In genomic region chr4:133729007-133729406, GRCm38 (mm10) we compare ENCODE assay signal across 8 mouse cellular contexts. TPM values are rescaled to one million over a fixed set of nuclear protein-coding genes. Genes with fewer than 3 reads are reported as not detected.
DNase-seq lines count a peak whose midpoint lies in the region; ATAC-seq and TF ChIP-seq lines count a peak whose summit lies in the region.

No protein-coding gene starts in this region.

- peak overlapping the region; percentile 43 for H3K4me2 ChIP-seq in forebrain, postnatal 0 days (ENCODE audit: low read depth)
- peak overlapping the region; percentile 37; the same call in 1 of the 2 replicates for H3K4me2 ChIP-seq in limb, embryonic 11.5 days (ENCODE audit: low read depth, severe bottlenecking)
- peak overlapping the region; percentile 39; the same call in 1 of the 2 replicates for H3K4me2 ChIP-seq in stomach, embryonic 14.5 days (replicated peaks; ENCODE audit: low read depth, low read length)

- no peak for ATAC-seq in forebrain, postnatal 0 days
- ATAC-seq in limb, embryonic 11.5 days (ENCODE audit: insufficient number of reproducible peaks, low FRiP score, low TSS enrichment, low read depth) = no peak
- ATAC-seq in stomach, embryonic 14.5 days (ENCODE audit: insufficient number of reproducible peaks, insufficient read depth, low FRiP score, low read depth) = no peak

- WGBS in liver, adult 2 months = 21% methylated on average over 6 of the region's 6 CpGs
- 27% methylated on average over 6 of the region's 6 CpGs for WGBS in forebrain, postnatal 0 days
- WGBS in limb, embryonic 11.5 days = 45% methylated on average over 6 of the region's 6 CpGs
- 51% methylated on average over 6 of the region's 6 CpGs for WGBS in stomach, embryonic 14.5 days

- no peak overlapping the region for H3K4me3 ChIP-seq in liver, adult 2 months (ENCODE audit: insufficient read depth, low read depth, low read length)
- no peak overlapping the region for H3K4me3 ChIP-seq in forebrain, postnatal 0 days (ENCODE audit: low read depth, low read length)
- H3K4me3 ChIP-seq in limb, embryonic 11.5 days (ENCODE audit: low read depth, low read length) = no peak overlapping the region
- no peak overlapping the region for H3K4me3 ChIP-seq in stomach, embryonic 14.5 days (ENCODE audit: low read depth, low read length)

- TF ChIP-seq CTCF in liver, adult 2 months (IDR thresholded peaks at IDR 0.05; ENCODE audit: low read depth, low read length) = no peak
- no peak for TF ChIP-seq CTCF in forebrain, postnatal 0 days (IDR thresholded peaks at IDR 0.05; ENCODE audit: low read depth)

- no peaks in the 10 kb centered on the region for H3K27me3 ChIP-seq in liver, adult 2 months (ENCODE audit: control insufficient read depth, insufficient read depth, low read length)
- H3K27me3 ChIP-seq in forebrain, postnatal 0 days (ENCODE audit: insufficient read depth, low read length) = no peaks in the 10 kb centered on the region
- H3K27me3 ChIP-seq in limb, embryonic 11.5 days (ENCODE audit: control insufficient read depth, insufficient read depth, low read length) = no peaks in the 10 kb centered on the region
- no peaks in the 10 kb centered on the region for H3K27me3 ChIP-seq in stomach, embryonic 14.5 days (ENCODE audit: control insufficient read depth, insufficient read depth, low read length)

- TF ChIP-seq POLR2A in liver, adult 2 months (IDR thresholded peaks at IDR 0.05; ENCODE audit: extremely low read depth, insufficient read depth, low read length) = no peak

- no peaks in the 10 kb centered on the region for H3K9me3 ChIP-seq in forebrain, postnatal 0 days (ENCODE audit: low read length)
- H3K9me3 ChIP-seq in limb, embryonic 11.5 days (ENCODE audit: control insufficient read depth, low read length) = no peaks in the 10 kb centered on the region
- no peaks in the 10 kb centered on the region for H3K9me3 ChIP-seq in stomach, embryonic 14.5 days (ENCODE audit: control insufficient read depth, low read depth, low read length)

- peaks cover 18% of the 10 kb centered on the region for H3K4me1 ChIP-seq in liver, adult 2 months (ENCODE audit: control insufficient read depth, insufficient read depth, low read length)
- H3K4me1 ChIP-seq in forebrain, postnatal 0 days (ENCODE audit: insufficient read depth) = peaks cover 40% of the 10 kb centered on the region
- H3K4me1 ChIP-seq in limb, embryonic 11.5 days (ENCODE audit: control insufficient read depth, insufficient read depth, low read length) = peaks cover 47% of the 10 kb centered on the region
- peaks cover 64% of the 10 kb centered on the region for H3K4me1 ChIP-seq in stomach, embryonic 14.5 days (ENCODE audit: control insufficient read depth, insufficient read depth, low read length)

- H3K36me3 ChIP-seq in liver, adult 2 months (ENCODE audit: control insufficient read depth, insufficient read depth, low read length) = 0 out of 2 replicates have a peak, but pooled peaks cover 1% of the 10 kb centered on the region
- no peaks in the 10 kb centered on the region for H3K36me3 ChIP-seq in forebrain, postnatal 0 days (ENCODE audit: insufficient read depth)
- peaks cover 2% of the 10 kb centered on the region; the same call in 1 of the 2 replicates for H3K36me3 ChIP-seq in limb, embryonic 11.5 days (ENCODE audit: control insufficient read depth, insufficient read depth, low read length)
- H3K36me3 ChIP-seq in stomach, embryonic 14.5 days (ENCODE audit: control insufficient read depth, insufficient read depth, low read length) = peaks cover 12% of the 10 kb centered on the region

- H3K27ac ChIP-seq in liver, adult 2 months (replicated peaks; ENCODE audit: insufficient read depth, low read depth, low read length) = no peak overlapping the region
- H3K27ac ChIP-seq in forebrain, postnatal 0 days (ENCODE audit: low read depth, low read length) = peak overlapping the region; percentile 87
- peak overlapping the region; percentile 77; the same call in 1 of the 2 replicates for H3K27ac ChIP-seq in limb, embryonic 11.5 days (replicated peaks; ENCODE audit: low read depth, low read length)
- peak overlapping the region; percentile 88; the same call in 1 of the 2 replicates for H3K27ac ChIP-seq in stomach, embryonic 14.5 days (ENCODE audit: low read length)

- peaks cover 45% of the 10 kb centered on the region; the same call in 1 of the 2 replicates for H3K79me2 ChIP-seq in liver, adult 2 months (ENCODE audit: control insufficient read depth, insufficient read depth, low read length)

- peak; percentile 45 for DNase-seq in liver, adult 2 months (ENCODE audit: extremely low read depth, low read depth, low spot score)
- DNase-seq in liver = no peak
- no peak for DNase-seq in forebrain, postnatal 0 days
- DNase-seq in limb, embryonic 11.5 days (ENCODE audit: low spot score) = no peak
- no peak for DNase-seq in embryo, embryonic 9.5 days (ENCODE audit: extremely low spot score)
- no peak for DNase-seq in thymus, postnatal 14 days
- DNase-seq in adrenal gland, postnatal 25 days = no peak

- H3K9ac ChIP-seq in liver, adult 2 months (ENCODE audit: low read depth, low read length) = no peak overlapping the region
- H3K9ac ChIP-seq in forebrain, postnatal 0 days = no peak overlapping the region
- no peak overlapping the region for H3K9ac ChIP-seq in limb, embryonic 11.5 days (ENCODE audit: low read length)
- no peak overlapping the region for H3K9ac ChIP-seq in stomach, embryonic 14.5 days (replicated peaks; ENCODE audit: low read depth, low read length)

RNA-seq across cellular contexts. Expression of gene Arid1a, which starts 27.6 kb away (rescaled TPM):
- total RNA-seq in liver, adult 2 months (2014; rRNA removed) = 5.9 and 8.5 TPM in 2 replicates
- polyA plus RNA-seq in liver, adult 2 months (2012; rRNA removed) = 21.9 and 25.2 TPM in 2 replicates
- total RNA-seq in forebrain, postnatal 0 days (2014; rRNA removed) = 36.2 and 51.0 TPM in 2 replicates
- polyA plus RNA-seq in forebrain, postnatal 0 days (2015; fragmentation: Nextera tagmentation; extraction: Ambion mirVana) = 12.7 and 19.3 TPM in 2 replicates
- 46.2 and 50.3 TPM in 2 replicates for polyA plus RNA-seq in limb, embryonic 11.5 days (2014; fragmentation: Nextera tagmentation; extraction: Ambion mirVana)
- 42.0 and 49.4 TPM in 2 replicates for polyA plus RNA-seq in stomach, embryonic 14.5 days (2014; fragmentation: Nextera tagmentation; extraction: Ambion mirVana)
- 73.6 and 79.7 TPM in 2 replicates for total RNA-seq in adrenal gland, postnatal 25 days (2021)

RNA-seq across cellular contexts. Expression of gene Pigv, which starts 56.6 kb away (rescaled TPM):
- 5.9 and 6.4 TPM in 2 replicates for total RNA-seq in liver, adult 2 months (2014; rRNA removed)
- polyA plus RNA-seq in liver, adult 2 months (2012; rRNA removed) = 5.9 and 7.5 TPM in 2 replicates
- 9.5 and 12.0 TPM in 2 replicates for total RNA-seq in forebrain, postnatal 0 days (2014; rRNA removed)
- polyA plus RNA-seq in forebrain, postnatal 0 days (2015; fragmentation: Nextera tagmentation; extraction: Ambion mirVana) = 9.2 and 12.5 TPM in 2 replicates
- polyA plus RNA-seq in limb, embryonic 11.5 days (2014; fragmentation: Nextera tagmentation; extraction: Ambion mirVana) = 13.2 and 16.8 TPM in 2 replicates
- 15.6 and 18.9 TPM in 2 replicates for polyA plus RNA-seq in stomach, embryonic 14.5 days (2014; fragmentation: Nextera tagmentation; extraction: Ambion mirVana)
- 17.1 and 24.6 TPM in 2 replicates for total RNA-seq in adrenal gland, postnatal 25 days (2021)
